Mouse (Mus musculus): ENCODE measurements around the gene Spib. TPM values are rescaled to one million over a fixed set of nuclear protein-coding genes. Genes with fewer than 3 reads are reported as not detected.

Spib gene
- polyA plus RNA-seq, 1 experiment from 2014 or later = 0.13 TPM

GRCm38 (mm10) chr7:44547725-44548124, 15.9 kb upstream of the Spib start:
- WGBS = 23% methylated on average over 5 of the region's 5 CpGs
- Histone ChIP-seq H3K36me3 (peaks cover 57% of the 10 kb centered on the region), H3K4me3 (peak overlapping the region; percentile 79), H3K9ac (peak overlapping the region; percentile 84), H3K27ac (replicated peaks) (peak overlapping the region; percentile 75; the same call in 1 of the 2 replicates), H3K4me1 (peaks cover 17% of the 10 kb centered on the region), H3K27me3 (replicated peaks) (no peaks in the 10 kb centered on the region), H3K9me3 (no peaks in the 10 kb centered on the region), H3K4me2 (peak overlapping the region; percentile 93)
- no peak for ATAC-seq (ENCODE audit: extremely low read depth, insufficient number of reproducible peaks, low FRiP score, low TSS enrichment)

DNA sequence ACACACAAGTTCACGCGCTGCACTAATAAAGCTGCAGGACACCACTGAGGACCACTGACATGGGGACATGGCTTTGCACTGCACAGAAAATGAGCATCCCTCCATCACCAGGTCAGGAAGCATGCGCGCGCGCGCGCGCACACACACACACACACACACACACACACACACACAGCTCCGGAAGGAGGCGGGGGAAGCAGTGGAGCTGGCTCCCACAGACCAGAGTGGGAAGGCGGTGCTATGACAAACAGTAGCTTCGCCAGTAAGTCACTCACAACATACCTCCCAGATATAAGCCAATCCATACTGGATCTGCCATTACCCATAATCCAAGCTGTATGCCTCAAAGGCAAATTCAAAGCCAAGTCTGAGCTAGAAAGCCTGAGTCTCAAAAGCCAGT, 15.2 kb upstream of the Spib start:
- 94% methylated on average over 13 of the region's 13 CpGs for WGBS
- H3K36me3 ChIP-seq = peaks cover 59% of the 10 kb centered on the region
- no peaks in the 10 kb centered on the region for H3K9me3 ChIP-seq
- H3K9ac ChIP-seq = peak overlapping the region; percentile 84; the same call in 1 of the 2 replicates
- ATAC-seq (ENCODE audit: extremely low read depth, insufficient number of reproducible peaks, low FRiP score, low TSS enrichment) = no peak
- H3K27me3 ChIP-seq (replicated peaks) = no peaks in the 10 kb centered on the region
- H3K4me1 ChIP-seq = peaks cover 13% of the 10 kb centered on the region
- peak overlapping the region; percentile 93 for H3K4me2 ChIP-seq
- H3K4me3 ChIP-seq = no peak overlapping the region
- no peak overlapping the region for H3K27ac ChIP-seq (replicated peaks)

- Histone ChIP-seq H3K4me3 (no peak overlapping the region), H3K27ac (replicated peaks) (no peak overlapping the region), H3K9me3 (no peaks in the 10 kb centered on the region), H3K27me3 (replicated peaks) (no peaks in the 10 kb centered on the region), H3K9ac (no peak overlapping the region), H3K36me3 (peaks cover 59% of the 10 kb centered on the region), H3K4me2 (no peak overlapping the region), H3K4me1 (peaks cover 13% of the 10 kb centered on the region)
- no peak for ATAC-seq (ENCODE audit: extremely low read depth, insufficient number of reproducible peaks, low FRiP score, low TSS enrichment)
- 94% methylated on average over 3 of the region's 3 CpGs for WGBS
Observed at GRCm38 (mm10) chr7:44546274-44546673, 14.4 kb upstream of the Spib start.

DNA sequence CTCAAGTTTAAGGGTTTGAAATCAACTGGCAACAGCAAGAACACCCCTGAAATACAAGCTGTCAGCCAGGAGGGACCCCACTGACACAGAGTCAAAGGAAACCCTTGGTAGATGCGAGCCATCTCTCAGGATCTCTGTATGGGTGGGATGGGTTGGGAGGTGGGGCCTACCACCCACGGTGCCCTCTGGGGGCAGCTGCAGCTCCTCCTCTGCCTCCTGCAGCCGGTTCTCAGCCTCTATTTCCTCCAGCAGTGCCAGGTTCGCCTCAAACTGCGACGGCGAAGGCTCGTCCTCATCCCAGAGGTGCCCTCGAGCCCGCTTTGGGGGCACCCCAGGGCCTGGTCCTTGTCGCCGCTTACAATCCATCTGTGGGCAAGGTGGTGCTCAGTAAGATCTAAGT, 11.2 kb upstream of the Spib start:
- 78% methylated on average over 12 of the region's 12 CpGs for WGBS
- H3K36me3 ChIP-seq = peaks cover 71% of the 10 kb centered on the region

DNA sequence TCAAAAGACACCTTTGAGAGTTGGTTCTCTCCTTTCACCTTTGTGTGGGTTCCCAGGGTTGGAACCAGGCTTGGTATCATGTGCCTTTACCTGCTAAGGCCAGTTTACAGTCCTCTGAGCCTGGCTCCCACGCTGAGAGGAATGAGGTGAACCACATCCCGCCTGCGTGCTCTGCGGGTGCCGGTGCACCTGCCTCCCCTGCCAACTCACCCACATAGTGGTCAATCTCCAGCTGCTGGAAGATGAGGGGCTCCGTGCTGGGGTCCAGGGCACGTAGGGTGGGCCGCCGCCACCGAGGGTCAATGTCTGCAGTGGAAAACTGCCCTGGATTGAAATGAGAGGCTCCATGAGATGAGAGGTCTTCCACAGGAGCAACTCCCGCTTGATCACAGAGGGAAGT, 10.7 kb upstream of the Spib start:
- Histone ChIP-seq H3K4me2 (no peak overlapping the region), H3K36me3 (peaks cover 76% of the 10 kb centered on the region)

More for the DNA sequence above, 11.2 kb upstream of the Spib start:
- no peak for ATAC-seq (ENCODE audit: extremely low read depth, insufficient number of reproducible peaks, low FRiP score, low TSS enrichment)
- Histone ChIP-seq H3K9ac (0 out of 2 replicates have a peak overlapping the region, but pooled peaks have one; percentile 5), H3K27me3 (replicated peaks) (no peaks in the 10 kb centered on the region), H3K4me2 (no peak overlapping the region), H3K9me3 (no peaks in the 10 kb centered on the region), H3K27ac (replicated peaks) (no peak overlapping the region), H3K4me1 (peaks cover 13% of the 10 kb centered on the region), H3K4me3 (no peak overlapping the region)

GRCm38 (mm10) chr7:44538756-44539624, 7.1 kb upstream of the Spib start:
- H3K27me3 ChIP-seq (replicated peaks) = no peaks in the 10 kb centered on the region
- 91% methylated on average over 41 of the region's 41 CpGs for WGBS
- H3K27ac ChIP-seq (replicated peaks) = no peak overlapping the region
- H3K36me3 ChIP-seq = peaks cover 94% of the 10 kb centered on the region
- H3K9ac ChIP-seq = no peak overlapping the region
- H3K9me3 ChIP-seq = no peaks in the 10 kb centered on the region
- H3K4me1 ChIP-seq = peaks cover 12% of the 10 kb centered on the region
- no peak overlapping the region for H3K4me3 ChIP-seq
- ATAC-seq (ENCODE audit: extremely low read depth, insufficient number of reproducible peaks, low FRiP score, low TSS enrichment) = no peak
- H3K4me2 ChIP-seq = no peak overlapping the region

More for the DNA sequence above, 10.7 kb upstream of the Spib start:
- 88% methylated on average over 11 of the region's 11 CpGs for WGBS
- Histone ChIP-seq H3K4me3 (no peak overlapping the region), H3K9me3 (no peaks in the 10 kb centered on the region), H3K27me3 (replicated peaks) (no peaks in the 10 kb centered on the region), H3K4me1 (peaks cover 8% of the 10 kb centered on the region), H3K27ac (replicated peaks) (no peak overlapping the region), H3K9ac (no peak overlapping the region)
- ATAC-seq (ENCODE audit: extremely low read depth, insufficient number of reproducible peaks, low FRiP score, low TSS enrichment) = no peak

DNA sequence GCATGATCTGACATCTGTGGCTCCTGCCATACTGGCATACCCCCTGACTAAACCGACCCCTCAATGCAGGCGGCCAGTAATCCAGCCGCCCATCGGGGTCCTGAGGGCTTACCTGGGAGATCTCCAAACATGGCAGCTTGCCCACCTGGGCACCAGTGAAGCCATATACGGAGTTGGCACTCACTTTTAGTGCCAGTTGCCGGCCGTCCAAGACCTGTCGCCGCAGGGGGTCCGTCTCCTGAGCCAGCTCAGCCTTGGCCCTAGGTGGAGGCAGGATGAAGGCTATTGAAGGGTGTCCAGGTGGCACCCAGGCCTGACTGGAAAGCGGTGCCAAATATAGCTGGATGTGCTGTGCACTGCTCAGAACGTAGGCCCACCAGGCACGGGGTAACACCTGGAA, 5.6 kb upstream of the Spib start:
- H3K4me1 ChIP-seq = peaks cover 12% of the 10 kb centered on the region
- no peaks in the 10 kb centered on the region for H3K9me3 ChIP-seq
- no peak overlapping the region for H3K4me3 ChIP-seq
- no peaks in the 10 kb centered on the region for H3K27me3 ChIP-seq (replicated peaks)
- no peak overlapping the region for H3K9ac ChIP-seq
- H3K36me3 ChIP-seq = peaks cover 99% of the 10 kb centered on the region
- ATAC-seq (ENCODE audit: extremely low read depth, insufficient number of reproducible peaks, low FRiP score, low TSS enrichment) = no peak
- no peak overlapping the region for H3K27ac ChIP-seq (replicated peaks)
- 91% methylated on average over 13 of the region's 13 CpGs for WGBS
- H3K4me2 ChIP-seq = no peak overlapping the region

DNA sequence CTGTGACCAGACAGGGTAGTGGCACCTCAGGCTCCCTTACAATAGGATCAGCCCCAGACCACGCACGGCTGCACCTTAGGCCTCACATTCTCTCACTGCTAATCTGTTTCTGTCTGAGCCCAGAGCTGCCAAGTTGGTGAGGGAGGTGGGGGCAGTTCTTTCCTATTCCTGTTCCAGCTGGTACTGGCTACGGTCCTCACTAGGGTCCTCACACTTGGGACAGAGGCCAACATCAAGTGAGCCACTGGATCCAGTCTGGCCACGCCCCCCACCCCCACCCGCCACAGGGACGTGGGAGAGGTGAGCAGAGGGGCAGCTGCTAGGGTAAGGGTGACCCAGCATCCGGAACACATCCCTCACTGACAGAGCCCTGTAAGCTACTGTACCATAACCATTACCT, 5.1 kb upstream of the Spib start:
- Histone ChIP-seq H3K9ac (peak overlapping the region; percentile 56; the same call in 1 of the 2 replicates), H3K4me2 (no peak overlapping the region), H3K36me3 (peaks cover 99% of the 10 kb centered on the region), H3K4me3 (no peak overlapping the region), H3K27ac (replicated peaks) (no peak overlapping the region), H3K27me3 (replicated peaks) (no peaks in the 10 kb centered on the region), H3K4me1 (peaks cover 12% of the 10 kb centered on the region), H3K9me3 (no peaks in the 10 kb centered on the region)
- WGBS = 75% methylated on average over 7 of the region's 7 CpGs
- no peak for ATAC-seq (ENCODE audit: extremely low read depth, insufficient number of reproducible peaks, low FRiP score, low TSS enrichment)

GRCm38 (mm10) chr7:44536590-44536968, 4.7 kb upstream of the Spib start:
- H3K9ac ChIP-seq = peak overlapping the region; percentile 56; the same call in 1 of the 2 replicates
- H3K4me2 ChIP-seq = no peak overlapping the region
- H3K27me3 ChIP-seq (replicated peaks) = no peaks in the 10 kb centered on the region
- no peak for ATAC-seq (ENCODE audit: extremely low read depth, insufficient number of reproducible peaks, low FRiP score, low TSS enrichment)
- WGBS = 70% methylated on average over 6 of the region's 6 CpGs
- H3K27ac ChIP-seq (replicated peaks) = no peak overlapping the region
- H3K4me3 ChIP-seq = no peak overlapping the region
- H3K9me3 ChIP-seq = no peaks in the 10 kb centered on the region
- H3K4me1 ChIP-seq = peaks cover 12% of the 10 kb centered on the region
- H3K36me3 ChIP-seq = peaks cover 96% of the 10 kb centered on the region

GRCm38 (mm10) chr7:44535657-44536589, 4.1 kb upstream of the Spib start:
- H3K4me3 ChIP-seq = no peak overlapping the region
- no peak overlapping the region for H3K4me2 ChIP-seq
- H3K9ac ChIP-seq = 0 out of 2 replicates have a peak overlapping the region, but pooled peaks have one; percentile 56
- H3K9me3 ChIP-seq = no peaks in the 10 kb centered on the region
- peaks cover 89% of the 10 kb centered on the region for H3K36me3 ChIP-seq
- H3K4me1 ChIP-seq = peaks cover 12% of the 10 kb centered on the region
- no peak overlapping the region for H3K27ac ChIP-seq (replicated peaks)
- ATAC-seq (ENCODE audit: extremely low read depth, insufficient number of reproducible peaks, low FRiP score, low TSS enrichment) = no peak
- no peaks in the 10 kb centered on the region for H3K27me3 ChIP-seq (replicated peaks)
- 88% methylated on average over 27 of the region's 27 CpGs for WGBS
